ENCODE assay signal across 8 mouse cellular contexts in the genomic region with DNA sequence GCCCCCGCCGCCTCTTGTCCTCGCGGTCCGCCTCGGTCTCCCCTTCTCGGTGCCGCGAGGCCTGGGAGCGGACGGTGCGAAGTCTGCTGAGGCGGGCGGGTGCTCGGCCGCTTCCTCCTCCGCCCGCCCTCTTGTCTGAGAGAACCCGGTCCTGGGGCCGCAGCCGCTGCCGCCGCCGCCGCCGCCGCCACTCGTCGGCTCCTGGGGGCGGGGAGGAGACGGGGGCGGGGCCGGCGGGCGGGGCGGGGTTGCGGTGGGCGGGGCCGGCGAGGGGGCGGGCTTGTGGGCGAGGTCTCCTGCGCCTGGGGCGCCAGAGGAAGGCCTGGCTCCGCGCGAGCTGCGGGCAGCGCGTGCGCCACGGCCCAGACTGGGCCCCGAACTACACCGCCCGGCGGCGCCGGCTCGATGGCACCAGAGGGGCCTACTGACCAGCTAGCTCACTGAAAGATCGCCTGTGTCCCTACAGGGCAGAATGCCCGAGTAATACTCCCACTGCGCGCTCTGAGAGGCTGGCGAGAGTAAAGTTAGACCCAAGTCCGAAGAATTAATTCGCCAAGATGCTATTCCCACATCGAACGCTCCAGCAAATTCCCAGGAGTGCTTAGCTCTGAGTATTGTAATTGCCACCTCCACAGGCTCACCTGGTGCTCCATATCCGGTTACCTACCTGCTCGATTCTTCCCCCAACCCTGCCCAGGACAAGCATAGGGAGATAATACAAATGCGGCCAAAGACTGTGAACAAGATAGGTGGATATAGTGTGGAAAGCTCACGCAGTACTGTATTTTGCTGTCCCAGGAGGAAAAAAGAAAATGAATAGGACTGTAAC. TPM values are rescaled to one million over a fixed set of nuclear protein-coding genes. Genes with fewer than 3 reads are reported as not detected.
DNase-seq lines count a peak whose midpoint lies in the region; ATAC-seq and TF ChIP-seq lines count a peak whose summit lies in the region.

Smurf2 (minus strand) TSS at position 165 of the 829 bp plus-strand sequence.

- TF ChIP-seq EP300 in liver, embryonic 14.5 days (IDR thresholded peaks at IDR 0.05; ENCODE audit: low read depth): no peak

- peak within 1 kb of the TSS; percentile 92 for H3K27ac ChIP-seq in forebrain, embryonic 11.5 days (ENCODE audit: low read depth, low read length)
- H3K27ac ChIP-seq in heart, embryonic 16.5 days (ENCODE audit: low read length): peak within 1 kb of the TSS; percentile 92
- peak within 1 kb of the TSS; percentile 26 for H3K27ac ChIP-seq in liver, embryonic 14.5 days
- peak within 1 kb of the TSS; percentile 97 for H3K27ac ChIP-seq in stomach, embryonic 16.5 days (ENCODE audit: low read length)

- ATAC-seq in forebrain, embryonic 11.5 days (replicated peaks; ENCODE audit: low FRiP score): peak; percentile 96
- peak; percentile 96 for ATAC-seq in heart, embryonic 16.5 days (replicated peaks; ENCODE audit: extremely low read depth, insufficient read depth, low FRiP score)
- ATAC-seq in liver, embryonic 14.5 days (ENCODE audit: insufficient read depth): peak; percentile 94
- peak; percentile 96 for ATAC-seq in stomach, embryonic 16.5 days (ENCODE audit: insufficient read depth, low FRiP score)

- H3K9ac ChIP-seq in forebrain, embryonic 11.5 days (ENCODE audit: low read length): peak within 1 kb of the TSS; percentile 92
- peak within 1 kb of the TSS; percentile 95 for H3K9ac ChIP-seq in heart, embryonic 16.5 days (ENCODE audit: low read length)
- peak within 1 kb of the TSS; percentile 78 for H3K9ac ChIP-seq in liver, embryonic 14.5 days (replicated peaks)
- H3K9ac ChIP-seq in stomach, embryonic 16.5 days (ENCODE audit: low read length): peak within 1 kb of the TSS; percentile 97

- H3K4me3 ChIP-seq in E14TG2a.4 (replicated peaks; ENCODE audit: low read length): peak within 1 kb of the TSS; percentile 89
- H3K4me3 ChIP-seq in forebrain, embryonic 11.5 days (ENCODE audit: low read depth, low read length): peak within 1 kb of the TSS; percentile 96
- peak within 1 kb of the TSS; percentile 95 for H3K4me3 ChIP-seq in heart, embryonic 16.5 days (ENCODE audit: low read length)
- peak within 1 kb of the TSS; percentile 81 to 96 for H3K4me3 ChIP-seq in liver, embryonic 14.5 days (ENCODE audit: insufficient read depth in 1 of 2, low read depth in 2 of 2, low read length in 2 of 2)
- H3K4me3 ChIP-seq in stomach, embryonic 16.5 days (replicated peaks; ENCODE audit: low read length): peak within 1 kb of the TSS; percentile 95

- H3K27me3 ChIP-seq in E14TG2a.4 (ENCODE audit: insufficient read depth, low read length): 0 out of 2 replicates have a peak, but pooled peaks cover 5% of the 10 kb centered on the region
- no peaks in the 10 kb centered on the region for H3K27me3 ChIP-seq in forebrain, embryonic 11.5 days (ENCODE audit: control insufficient read depth, insufficient read depth, low read length)
- H3K27me3 ChIP-seq in heart, embryonic 16.5 days (ENCODE audit: control insufficient read depth, insufficient read depth, low read length): no peaks in the 10 kb centered on the region
- H3K27me3 ChIP-seq in liver, embryonic 14.5 days (ENCODE audit: control insufficient read depth, insufficient read depth, low read length): no peaks in the 10 kb centered on the region
- H3K27me3 ChIP-seq in stomach, embryonic 16.5 days (ENCODE audit: control insufficient read depth, insufficient read depth, low read length): no peaks in the 10 kb centered on the region

- no peaks in the 10 kb centered on the region for H3K9me3 ChIP-seq in E14TG2a.4 (ENCODE audit: low read length)
- H3K9me3 ChIP-seq in forebrain, embryonic 11.5 days (ENCODE audit: control insufficient read depth, low read length): no peaks in the 10 kb centered on the region
- H3K9me3 ChIP-seq in heart, embryonic 16.5 days (replicated peaks; ENCODE audit: control insufficient read depth, low read length): no peaks in the 10 kb centered on the region
- no peaks in the 10 kb centered on the region for H3K9me3 ChIP-seq in liver, embryonic 14.5 days (ENCODE audit: control insufficient read depth, low read length)
- no peaks in the 10 kb centered on the region for H3K9me3 ChIP-seq in stomach, embryonic 16.5 days (replicated peaks; ENCODE audit: control insufficient read depth, low read length)

- peaks cover 17% of the 10 kb centered on the region for H3K4me1 ChIP-seq in E14TG2a.4 (replicated peaks; ENCODE audit: low read depth, low read length)
- peaks cover 6% of the 10 kb centered on the region for H3K4me1 ChIP-seq in forebrain, embryonic 11.5 days (replicated peaks; ENCODE audit: control insufficient read depth, insufficient read depth, low read length)
- peaks cover 11% of the 10 kb centered on the region for H3K4me1 ChIP-seq in heart, embryonic 16.5 days (ENCODE audit: control insufficient read depth, insufficient read depth, low read length)
- H3K4me1 ChIP-seq in liver, embryonic 14.5 days (replicated peaks; ENCODE audit: control insufficient read depth in 2 of 2, insufficient read depth in 2 of 2, low read length in 1 of 2): peaks cover 8 to 16% of the 10 kb centered on the region in 2 experiments; a peak in 3 of 4 replicates
- H3K4me1 ChIP-seq in stomach, embryonic 16.5 days (ENCODE audit: control insufficient read depth, insufficient read depth, low read length): peaks cover 12% of the 10 kb centered on the region

- no peaks in the 10 kb centered on the region for H3K36me3 ChIP-seq in E14TG2a.4 (ENCODE audit: insufficient read depth, low read length)
- H3K36me3 ChIP-seq in forebrain, embryonic 11.5 days (ENCODE audit: control insufficient read depth, insufficient read depth, low read length): no peaks in the 10 kb centered on the region
- no peaks in the 10 kb centered on the region for H3K36me3 ChIP-seq in heart, embryonic 16.5 days (ENCODE audit: control insufficient read depth, insufficient read depth)
- H3K36me3 ChIP-seq in liver, embryonic 14.5 days (replicated peaks; ENCODE audit: control insufficient read depth, insufficient read depth, low read depth): no peaks in the 10 kb centered on the region
- H3K36me3 ChIP-seq in stomach, embryonic 16.5 days (ENCODE audit: control insufficient read depth, insufficient read depth, low read length): no peaks in the 10 kb centered on the region

- 4% methylated on average over 49 of the region's 72 CpGs for WGBS in forebrain, embryonic 11.5 days
- WGBS in heart, embryonic 16.5 days: 4% methylated on average over 43 of the region's 72 CpGs
- 3% methylated on average over 67 of the region's 72 CpGs for WGBS in liver, embryonic 14.5 days (ENCODE audit: insufficient replicate concordance)
- WGBS in stomach, embryonic 16.5 days: 4% methylated on average over 36 of the region's 72 CpGs

- no peak for TF ChIP-seq CTCF in E14TG2a.4 (conservative IDR thresholded peaks at IDR 0.05; ENCODE audit: low read length)
- TF ChIP-seq CTCF in liver, embryonic 14.5 days (IDR thresholded peaks at IDR 0.05; ENCODE audit: low read depth): peak; percentile 23; the same call in 1 of the 2 replicates

- H3K4me2 ChIP-seq in forebrain, embryonic 11.5 days (ENCODE audit: low read depth, low read length, severe bottlenecking): peak within 1 kb of the TSS; percentile 81
- peak within 1 kb of the TSS; percentile 76 for H3K4me2 ChIP-seq in heart, embryonic 16.5 days (ENCODE audit: low read depth, low read length)
- peak within 1 kb of the TSS; percentile 98 for H3K4me2 ChIP-seq in liver, embryonic 14.5 days (ENCODE audit: low read depth)
- peak within 1 kb of the TSS; percentile 68 for H3K4me2 ChIP-seq in stomach, embryonic 16.5 days (ENCODE audit: low read depth, low read length)

- DNase-seq in c-Kit-positive CD71-positive TER-119-negative erythroid progenitor cells, embryonic 14.5 days (ENCODE audit: low read depth): peak; percentile 50
- peak; percentile 97 for DNase-seq in forebrain, embryonic 11.5 days (ENCODE audit: low spot score)
- DNase-seq in kidney, postnatal 25 days: peak; percentile 84 to 95
- DNase-seq in liver, embryonic 14.5 days (ENCODE audit: low read depth in 3 of 3, low spot score in 3 of 3): peak; percentile 61 to 71 (median 63)
- peak; percentile 91 for DNase-seq in neural tube, embryonic 10.5 days (ENCODE audit: extremely low spot score, low spot score)

RNA-seq across cellular contexts. Expression of gene Smurf2, which starts in this region (rescaled TPM):
- polyA plus RNA-seq in forebrain, embryonic 11.5 days (2014; fragmentation: Nextera tagmentation; extraction: Ambion mirVana): 18.9 and 20.1 TPM in 2 replicates
- polyA plus RNA-seq in heart, embryonic 16.5 days (2015; fragmentation: Nextera tagmentation; extraction: Ambion mirVana): 10.2 and 10.7 TPM in 2 replicates
- polyA plus RNA-seq in liver, embryonic 14.5 days (2012; rRNA removed): 2.6 and 3.2 TPM in 2 replicates
- polyA plus RNA-seq in liver, embryonic 14.5 days (2014; fragmentation: Nextera tagmentation; extraction: Ambion mirVana): 3.8 and 4.0 TPM in 2 replicates
- 11.4 and 14.2 TPM in 2 replicates for polyA plus RNA-seq in stomach, embryonic 16.5 days (2015; fragmentation: Nextera tagmentation; extraction: Ambion mirVana)

Comparison
In these comparisons a context has a peak if more than half of its experiments do, and no peak if none do; other contexts are left out.
1. Peak in every context shown above with its lines: DNase-seq, ATAC-seq, H3K4me3 ChIP-seq and H3K27ac ChIP-seq.
2. H3K27ac ChIP-seq: peak in every context shown above with its lines; median percentile 97 in stomach, embryonic 16.5 days; 92 in forebrain, embryonic 11.5 days; 92 in heart, embryonic 16.5 days; 26 in liver, embryonic 14.5 days.